Mouse (Mus musculus): Measurements from ENCODE around the gene Ssu72. TPM values are rescaled to one million over a fixed set of nuclear protein-coding genes. Genes with fewer than 3 reads are reported as not detected.

Ssu72 gene
- polyA plus RNA-seq, 1 experiment from 2014 or later: 115 TPM

DNA sequence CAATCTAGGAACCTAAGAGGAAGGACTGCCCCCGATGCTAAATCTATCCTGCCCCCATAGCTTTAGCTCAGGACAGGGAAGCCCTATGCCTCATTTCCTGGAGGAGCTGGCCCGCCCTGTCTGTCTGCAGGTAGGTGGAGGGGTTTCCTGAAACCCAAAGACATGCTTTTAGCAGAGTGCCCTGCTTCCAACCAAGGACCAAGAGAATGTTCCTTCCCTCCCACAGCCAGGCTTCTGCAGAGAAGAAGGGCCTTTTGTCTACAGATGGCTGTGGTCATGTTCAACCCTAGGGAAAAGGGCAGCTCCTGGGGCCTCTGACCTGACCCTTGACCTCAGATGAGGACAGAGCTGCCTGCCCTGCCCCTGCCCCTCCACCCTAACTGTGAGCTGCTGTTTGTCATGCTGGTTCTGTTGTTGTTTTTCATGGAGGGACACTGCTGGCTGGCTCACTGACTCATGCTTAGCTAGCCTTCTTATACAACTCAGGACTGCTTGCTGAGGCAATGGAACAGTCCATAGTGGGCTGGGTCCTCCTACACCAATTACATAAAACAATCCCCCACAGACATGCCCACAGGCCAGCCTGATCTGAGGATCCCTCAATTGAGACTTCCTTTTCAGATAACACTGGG is 72.2 kb downstream of the Ssu72 start:
- no peak for ATAC-seq (ENCODE audit: insufficient number of reproducible peaks, insufficient read depth, low FRiP score, low read depth)
- Histone ChIP-seq H3K4me2 (ENCODE audit: low read length) (no peak overlapping the region), H3K4me1 (ENCODE audit: control insufficient read depth in 2 of 2, insufficient read depth in 2 of 2, low read length in 2 of 2) (peaks cover 34 to 52% of the 10 kb centered on the region in 2 experiments), H3K27ac (replicated peaks in 1 of 2; ENCODE audit: control insufficient read depth in 1 of 2, insufficient read depth in 1 of 2, low read depth in 2 of 2, low read length in 2 of 2) (peak overlapping the region in 1 of 2 experiments; percentile 44; a peak in 2 of 4 replicates), H3K9ac (ENCODE audit: low read length) (no peak overlapping the region), H3K4me3 (ENCODE audit: control insufficient read depth in 1 of 2, insufficient read depth in 1 of 2, low read depth in 1 of 2, low read length in 2 of 2) (no peak overlapping the region), H3K36me3 (ENCODE audit: control insufficient read depth, insufficient read depth, low read length) (no peaks in the 10 kb centered on the region), H3K9me3 (ENCODE audit: control insufficient read depth, low read length) (no peaks in the 10 kb centered on the region), H3K27me3 (ENCODE audit: control insufficient read depth, insufficient read depth, low read length) (peaks cover 22% of the 10 kb centered on the region)
- 48% methylated on average over 2 of the region's 2 CpGs for WGBS

DNA sequence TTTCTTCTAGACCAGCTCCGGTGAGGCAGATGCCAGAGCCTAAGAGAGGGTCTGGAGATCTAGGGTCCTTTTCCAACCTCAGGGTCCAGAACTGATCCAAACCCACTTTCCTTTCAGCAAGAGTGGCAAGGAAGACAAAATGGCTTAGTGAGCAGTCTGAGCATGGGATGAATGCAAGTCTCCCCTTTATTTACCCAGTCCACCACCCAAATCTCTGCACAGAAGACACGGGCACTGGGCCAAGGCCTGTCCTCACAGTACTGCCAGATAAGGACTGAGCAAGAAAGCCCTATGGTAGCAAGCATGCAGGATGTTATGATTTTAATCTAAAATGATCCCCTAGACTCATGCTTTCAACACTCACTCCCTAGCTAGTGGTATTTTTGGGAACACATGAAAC is 73.2 kb downstream of the Ssu72 start:
- Histone ChIP-seq H3K9me3 (ENCODE audit: control insufficient read depth, low read length) (no peaks in the 10 kb centered on the region), H3K9ac (ENCODE audit: low read length) (no peak overlapping the region), H3K4me2 (ENCODE audit: low read length) (no peak overlapping the region), H3K36me3 (ENCODE audit: control insufficient read depth, insufficient read depth, low read length) (no peaks in the 10 kb centered on the region), H3K4me3 (ENCODE audit: control insufficient read depth in 1 of 2, insufficient read depth in 1 of 2, low read depth in 1 of 2, low read length in 2 of 2) (no peak overlapping the region), H3K4me1 (ENCODE audit: control insufficient read depth in 2 of 2, insufficient read depth in 2 of 2, low read length in 2 of 2) (peaks cover 34 to 52% of the 10 kb centered on the region in 2 experiments), H3K27ac (replicated peaks in 1 of 2; ENCODE audit: control insufficient read depth in 1 of 2, insufficient read depth in 1 of 2, low read depth in 2 of 2, low read length in 2 of 2) (peak overlapping the region in 1 of 2 experiments; percentile 41; a peak in 2 of 4 replicates), H3K27me3 (ENCODE audit: control insufficient read depth, insufficient read depth, low read length) (peaks cover 14% of the 10 kb centered on the region)
- WGBS: 38% methylated on average over 2 of the region's 2 CpGs
- no peak for ATAC-seq (ENCODE audit: insufficient number of reproducible peaks, insufficient read depth, low FRiP score, low read depth)

DNA sequence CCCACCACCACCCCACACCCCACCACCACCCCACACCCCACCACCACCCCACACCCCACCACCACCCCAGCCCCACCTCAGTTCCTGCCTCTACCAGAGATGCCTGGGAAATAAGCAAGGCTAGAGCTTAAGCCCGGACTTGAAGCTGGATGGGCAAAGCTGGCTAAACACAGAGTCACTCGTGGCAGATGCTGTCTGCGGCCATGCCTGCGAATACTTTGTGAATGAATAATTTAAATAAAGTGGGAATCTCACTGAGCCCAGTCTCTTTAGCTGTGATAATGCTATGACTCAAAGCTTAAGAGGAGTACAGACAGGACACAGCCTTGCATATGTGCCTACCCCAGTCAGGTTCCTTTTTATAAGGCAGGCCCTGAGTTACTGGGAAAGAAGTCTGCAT is 74.9 kb downstream of the Ssu72 start:
- no peaks in the 10 kb centered on the region for H3K9me3 ChIP-seq (ENCODE audit: control insufficient read depth, low read length)
- 86% methylated on average over 4 of the region's 4 CpGs for WGBS
- H3K4me1 ChIP-seq (ENCODE audit: control insufficient read depth in 2 of 2, insufficient read depth in 2 of 2, low read length in 2 of 2): peaks cover 31 to 54% of the 10 kb centered on the region in 2 experiments
- H3K27ac ChIP-seq (replicated peaks in 1 of 2; ENCODE audit: control insufficient read depth in 1 of 2, insufficient read depth in 1 of 2, low read depth in 2 of 2, low read length in 2 of 2): no peak overlapping the region
- no peaks in the 10 kb centered on the region for H3K36me3 ChIP-seq (ENCODE audit: control insufficient read depth, insufficient read depth, low read length)
- no peaks in the 10 kb centered on the region for H3K27me3 ChIP-seq (ENCODE audit: control insufficient read depth, insufficient read depth, low read length)
- ATAC-seq (ENCODE audit: insufficient number of reproducible peaks, insufficient read depth, low FRiP score, low read depth): no peak
- H3K9ac ChIP-seq (ENCODE audit: low read length): no peak overlapping the region
- no peak overlapping the region for H3K4me2 ChIP-seq (ENCODE audit: low read length)
- H3K4me3 ChIP-seq (ENCODE audit: control insufficient read depth in 1 of 2, insufficient read depth in 1 of 2, low read depth in 1 of 2, low read length in 2 of 2): no peak overlapping the region

DNA sequence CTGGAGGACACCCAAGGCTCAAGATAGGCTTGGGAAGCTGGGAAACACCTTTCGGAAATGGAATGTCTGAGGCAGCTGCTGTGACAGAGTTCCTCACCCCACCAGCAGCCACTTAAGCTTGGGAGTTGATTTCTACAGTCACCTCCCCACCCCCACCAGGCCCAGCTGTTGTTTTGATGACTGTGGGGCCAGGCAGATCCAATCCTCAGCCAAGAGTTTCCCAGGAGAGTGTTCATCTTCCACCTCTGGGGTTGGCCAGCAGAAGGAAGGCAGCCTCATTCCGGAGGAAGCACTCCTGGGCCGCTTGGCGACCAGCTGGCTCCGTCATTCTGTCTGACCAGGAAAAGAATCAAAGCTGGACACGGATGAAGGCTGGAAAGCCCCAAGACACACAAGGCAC is 76.3 kb downstream of the Ssu72 start:
- Histone ChIP-seq H3K9ac (ENCODE audit: low read length) (no peak overlapping the region), H3K27me3 (ENCODE audit: control insufficient read depth, insufficient read depth, low read length) (no peaks in the 10 kb centered on the region), H3K4me2 (ENCODE audit: low read length) (no peak overlapping the region), H3K27ac (replicated peaks in 1 of 2; ENCODE audit: control insufficient read depth in 1 of 2, insufficient read depth in 1 of 2, low read depth in 2 of 2, low read length in 2 of 2) (peak overlapping the region; percentile 21 to 61), H3K4me1 (ENCODE audit: control insufficient read depth in 2 of 2, insufficient read depth in 2 of 2, low read length in 2 of 2) (peaks cover 25 to 54% of the 10 kb centered on the region in 2 experiments), H3K9me3 (ENCODE audit: control insufficient read depth, low read length) (no peaks in the 10 kb centered on the region), H3K36me3 (ENCODE audit: control insufficient read depth, insufficient read depth, low read length) (no peaks in the 10 kb centered on the region), H3K4me3 (ENCODE audit: control insufficient read depth in 1 of 2, insufficient read depth in 1 of 2, low read depth in 1 of 2, low read length in 2 of 2) (no peak overlapping the region)
- WGBS: 20% methylated on average over 6 of the region's 6 CpGs
- no peak for ATAC-seq (ENCODE audit: insufficient number of reproducible peaks, insufficient read depth, low FRiP score, low read depth)

Other genes with a start within 250 kb of the Ssu72 start
- not detected in 2 replicates for gene Tmem52, start 235.7 kb upstream of the Ssu72 start, polyA plus RNA-seq (2014; fragmentation: Nextera tagmentation; extraction: Ambion mirVana)
- gene Gnb1, start 213.4 kb upstream of the Ssu72 start, polyA plus RNA-seq (2014; fragmentation: Nextera tagmentation; extraction: Ambion mirVana): 375 and 396 TPM in 2 replicates
- gene Nadk, start 142.4 kb upstream of the Ssu72 start, polyA plus RNA-seq (2014; fragmentation: Nextera tagmentation; extraction: Ambion mirVana): 49.9 and 51.4 TPM in 2 replicates
- 7.7 and 8.5 TPM in 2 replicates for gene Slc35e2, start 103.4 kb upstream of the Ssu72 start, polyA plus RNA-seq (2014; fragmentation: Nextera tagmentation; extraction: Ambion mirVana)
- 33.5 and 36.7 TPM in 2 replicates for gene Cdk11b, start 79.9 kb upstream of the Ssu72 start, polyA plus RNA-seq (2014; fragmentation: Nextera tagmentation; extraction: Ambion mirVana)
- gene Gm10563, start 59.4 kb upstream of the Ssu72 start, polyA plus RNA-seq (2014; fragmentation: Nextera tagmentation; extraction: Ambion mirVana): not detected in 2 replicates
- gene Mmp23, start 51.4 kb upstream of the Ssu72 start, polyA plus RNA-seq (2014; fragmentation: Nextera tagmentation; extraction: Ambion mirVana): 63.1 and 67.1 TPM in 2 replicates
- gene Mib2, start 35.6 kb upstream of the Ssu72 start, polyA plus RNA-seq (2014; fragmentation: Nextera tagmentation; extraction: Ambion mirVana): 12.5 and 15.3 TPM in 2 replicates
- gene Fndc10, start 10.5 kb upstream of the Ssu72 start, polyA plus RNA-seq (2014; fragmentation: Nextera tagmentation; extraction: Ambion mirVana): 1.9 and 2.4 TPM in 2 replicates
- 0.23 and 0.28 TPM in 2 replicates for gene Tmem240, start 30.0 kb downstream of the Ssu72 start, polyA plus RNA-seq (2014; fragmentation: Nextera tagmentation; extraction: Ambion mirVana)
- gene Atad3a, start 56.3 kb downstream of the Ssu72 start, polyA plus RNA-seq (2014; fragmentation: Nextera tagmentation; extraction: Ambion mirVana): 89.0 and 95.2 TPM in 2 replicates
- 4.5 and 4.9 TPM in 2 replicates for gene Vwa1, start 69.9 kb downstream of the Ssu72 start, polyA plus RNA-seq (2014; fragmentation: Nextera tagmentation; extraction: Ambion mirVana)
- gene Tmem88b, start 81.1 kb downstream of the Ssu72 start, polyA plus RNA-seq (2014; fragmentation: Nextera tagmentation; extraction: Ambion mirVana): 2.4 and 2.5 TPM in 2 replicates
- not detected in 2 replicates for gene Ankrd65, start 85.6 kb downstream of the Ssu72 start, polyA plus RNA-seq (2014; fragmentation: Nextera tagmentation; extraction: Ambion mirVana)
- 146 and 160 TPM in 2 replicates for gene Mrpl20, start 98.1 kb downstream of the Ssu72 start, polyA plus RNA-seq (2014; fragmentation: Nextera tagmentation; extraction: Ambion mirVana)
- 120 and 126 TPM in 2 replicates for gene Ccnl2, start 107.7 kb downstream of the Ssu72 start, polyA plus RNA-seq (2014; fragmentation: Nextera tagmentation; extraction: Ambion mirVana)
- gene Aurkaip1, start 126.5 kb downstream of the Ssu72 start, polyA plus RNA-seq (2014; fragmentation: Nextera tagmentation; extraction: Ambion mirVana): 112 and 118 TPM in 2 replicates
- 55.5 and 75.6 TPM in 2 replicates for gene Mxra8, start 134.9 kb downstream of the Ssu72 start, polyA plus RNA-seq (2014; fragmentation: Nextera tagmentation; extraction: Ambion mirVana)
- 9.1 and 10.9 TPM in 2 replicates for gene Dvl1, start 142.6 kb downstream of the Ssu72 start, polyA plus RNA-seq (2014; fragmentation: Nextera tagmentation; extraction: Ambion mirVana)
- 0.09 and 0.12 TPM in 2 replicates for gene Tas1r3, start 158.6 kb downstream of the Ssu72 start, polyA plus RNA-seq (2014; fragmentation: Nextera tagmentation; extraction: Ambion mirVana)
- gene Cptp, start 164.6 kb downstream of the Ssu72 start, polyA plus RNA-seq (2014; fragmentation: Nextera tagmentation; extraction: Ambion mirVana): 10.9 and 11.0 TPM in 2 replicates
- 36.0 and 38.5 TPM in 2 replicates for gene Ints11, start 164.7 kb downstream of the Ssu72 start, polyA plus RNA-seq (2014; fragmentation: Nextera tagmentation; extraction: Ambion mirVana)
- 28.0 and 30.0 TPM in 2 replicates for gene Pusl1, start 187.0 kb downstream of the Ssu72 start, polyA plus RNA-seq (2014; fragmentation: Nextera tagmentation; extraction: Ambion mirVana)
- gene Acap3, start 187.0 kb downstream of the Ssu72 start, polyA plus RNA-seq (2014; fragmentation: Nextera tagmentation; extraction: Ambion mirVana): 9.0 and 9.4 TPM in 2 replicates
- gene Ube2j2, start 239.0 kb downstream of the Ssu72 start, polyA plus RNA-seq (2014; fragmentation: Nextera tagmentation; extraction: Ambion mirVana): 75.5 and 98.6 TPM in 2 replicates

Data from heart, embryonic 14.5 days (tissue).